Mouse (Mus musculus): ENCODE results near the gene Zcchc7.
A peak's percentile ranks its signal among the peaks of the same experiment; 100 is the strongest.

Zcchc7 gene

DNA sequence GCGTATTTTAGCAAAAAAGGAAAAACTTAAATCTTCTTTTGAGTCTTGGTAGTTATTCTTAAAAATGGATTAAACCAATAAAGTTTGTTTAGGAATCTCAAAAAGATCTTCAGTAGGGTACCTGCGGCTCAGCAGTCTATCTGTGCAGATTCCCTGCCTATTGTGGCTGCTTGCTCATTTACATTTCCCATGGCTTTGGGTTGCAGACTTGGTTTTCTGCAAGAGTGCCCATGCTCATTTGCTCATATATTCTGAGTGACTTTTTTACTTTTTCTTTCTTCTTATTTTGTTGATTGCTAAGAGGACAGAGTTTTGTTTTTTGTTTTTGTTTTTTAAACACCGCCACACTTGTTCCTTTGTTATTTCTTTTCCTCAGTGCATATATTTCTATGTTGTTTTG is 19.2 kb downstream of the Zcchc7 start:
- DNase-seq, result no peak

GRCm38 (mm10) chr4:44776651-44777050 is 21.0 kb downstream of the Zcchc7 start:
- DNase-seq, result peak; percentile 34

GRCm38 (mm10) chr4:44777101-44777500 is 21.4 kb downstream of the Zcchc7 start:
- DNase-seq, result no peak

GRCm38 (mm10) chr4:44777711-44778110 is 22.0 kb downstream of the Zcchc7 start:
- no peak for DNase-seq

DNA sequence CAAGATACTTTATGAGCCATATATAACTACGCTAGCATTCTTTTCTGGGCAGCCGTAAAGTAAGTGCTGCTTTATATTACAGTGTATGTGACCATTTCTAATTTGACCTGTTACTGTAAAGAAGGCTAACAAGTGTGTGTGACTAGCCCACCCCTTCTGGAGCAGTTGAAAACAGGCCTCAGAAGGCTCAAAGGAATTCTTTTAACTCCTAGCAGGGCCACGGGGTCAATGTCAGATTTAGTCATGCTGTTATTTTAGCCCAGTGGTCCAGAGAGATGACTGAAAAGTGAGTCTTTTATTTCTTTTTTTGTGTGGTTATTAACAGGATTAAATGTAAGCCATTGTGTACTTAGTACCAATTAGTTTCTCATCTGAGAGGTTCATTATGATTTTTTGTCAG is 22.6 kb downstream of the Zcchc7 start:
- no peak for DNase-seq

DNA sequence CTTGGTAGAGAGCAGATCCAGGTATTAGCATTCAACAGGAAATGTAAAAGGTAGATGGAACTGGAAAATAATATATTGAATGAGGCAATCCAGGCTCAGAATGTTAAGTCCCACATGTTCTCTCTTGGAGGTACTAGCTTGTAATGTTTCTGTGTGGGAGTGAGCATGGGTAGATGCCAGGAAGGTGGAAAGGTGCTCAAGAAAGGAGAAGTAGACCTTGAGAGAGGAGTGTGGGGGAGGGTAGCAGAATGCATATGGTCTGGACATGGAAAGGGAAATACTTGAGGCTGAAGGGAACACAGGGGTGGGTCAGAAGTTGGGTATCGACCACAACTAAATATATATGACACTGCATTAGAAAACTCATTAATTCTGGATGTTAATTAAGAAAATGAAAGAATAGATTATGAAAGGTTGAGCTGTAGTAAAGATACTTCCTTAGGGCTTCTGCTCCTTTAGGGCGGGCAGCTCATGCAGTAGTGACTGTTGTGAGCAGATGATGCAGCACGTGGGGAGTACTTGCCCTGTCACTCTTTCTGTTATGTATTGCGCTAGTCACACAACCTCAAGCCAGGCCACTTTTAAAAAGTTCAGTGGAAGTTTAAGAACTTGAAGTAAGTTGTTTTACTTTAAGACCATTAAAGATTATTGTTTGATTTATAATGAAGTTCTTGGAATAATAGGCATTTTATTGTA is 24.9 kb downstream of the Zcchc7 start:
- DNase-seq, result no peak

DNA sequence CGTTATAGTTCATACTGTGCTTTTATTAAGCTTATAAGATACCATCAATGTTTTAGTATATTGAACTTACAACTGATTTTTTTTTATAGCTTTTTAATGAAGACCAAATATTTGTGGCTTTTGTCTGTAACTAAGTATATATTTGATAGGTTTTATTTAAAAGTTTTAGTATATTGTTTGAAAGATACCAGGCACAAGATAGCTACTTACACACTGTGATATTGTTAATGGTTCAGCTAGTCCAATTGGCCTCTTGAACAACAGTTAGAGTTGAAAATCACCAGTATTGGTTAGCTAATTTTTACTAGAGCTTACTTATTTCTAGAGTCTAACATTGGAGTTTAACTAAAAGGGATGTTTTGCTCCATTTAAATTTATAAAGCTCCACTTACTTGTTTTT is 25.8 kb downstream of the Zcchc7 start:
- no peak for DNase-seq

GRCm38 (mm10) chr4:44783566-44784292 is 28.1 kb downstream of the Zcchc7 start:
- DNase-seq, result no peak

DNA sequence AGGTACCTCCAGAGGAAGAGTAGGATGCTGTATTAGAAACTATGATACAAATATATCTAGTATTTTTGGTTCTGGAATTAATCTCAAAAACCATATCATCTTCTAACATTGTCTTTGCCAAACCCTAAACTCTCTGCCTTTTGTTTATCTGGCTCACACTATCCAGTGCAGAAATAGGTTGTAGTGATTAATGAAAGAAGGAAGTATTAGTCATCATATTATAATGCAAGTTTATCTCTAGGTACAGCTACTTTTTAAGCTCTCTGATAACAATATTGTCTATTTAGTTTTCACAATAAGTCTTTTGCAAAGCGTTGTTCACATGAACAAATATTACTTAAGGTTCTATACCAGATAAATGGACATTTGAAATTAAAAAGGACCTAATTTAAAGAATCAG is 57.2 kb downstream of the Zcchc7 start:
- no peak for DNase-seq

GRCm38 (mm10) chr4:44813770-44814169 is 58.1 kb downstream of the Zcchc7 start:
- DNase-seq, result no peak

DNA sequence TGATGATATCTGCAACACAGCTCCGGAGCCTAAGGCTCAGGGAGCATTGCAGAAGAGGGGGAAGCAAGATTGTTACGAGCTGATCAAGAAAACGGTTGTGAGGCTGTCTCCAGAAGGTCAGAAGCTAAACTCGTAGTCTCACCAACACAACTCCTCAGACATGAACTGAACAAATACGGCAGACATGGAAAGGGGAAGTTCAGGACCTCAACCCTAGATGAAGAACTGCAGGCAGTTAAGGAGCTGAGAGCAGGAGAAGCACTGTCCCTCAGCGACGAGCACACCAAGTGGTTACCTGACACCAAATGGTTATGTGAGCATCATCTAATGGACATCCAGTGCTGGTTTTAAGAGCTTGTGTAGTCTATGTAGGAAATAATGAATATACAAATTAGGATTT is 60.9 kb downstream of the Zcchc7 start:
- no peak for DNase-seq

DNA sequence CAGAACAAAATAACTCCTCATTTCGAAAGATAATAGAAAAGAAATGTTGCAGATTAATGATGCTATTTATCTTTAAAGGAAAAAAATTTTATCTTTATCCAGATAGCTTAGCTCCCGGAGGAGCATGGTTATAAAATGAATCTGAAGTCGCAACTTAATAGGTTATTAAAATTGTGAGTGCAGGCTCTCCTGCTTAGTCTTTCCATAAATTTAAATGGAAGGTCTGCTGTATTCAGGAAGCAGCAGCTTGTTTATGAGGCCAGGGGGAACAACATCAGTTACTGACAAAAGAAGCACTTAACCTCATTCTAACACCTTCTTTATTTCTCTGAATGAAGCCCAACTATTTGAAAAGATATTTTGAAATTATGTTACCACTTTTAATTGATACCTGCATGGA is 74.9 kb downstream of the Zcchc7 start:
- DNase-seq, result no peak

- DNase-seq, result no peak
These were observed 96.2 kb downstream of the Zcchc7 start for GRCm38 (mm10) chr4:44851835-44852251.

DNA sequence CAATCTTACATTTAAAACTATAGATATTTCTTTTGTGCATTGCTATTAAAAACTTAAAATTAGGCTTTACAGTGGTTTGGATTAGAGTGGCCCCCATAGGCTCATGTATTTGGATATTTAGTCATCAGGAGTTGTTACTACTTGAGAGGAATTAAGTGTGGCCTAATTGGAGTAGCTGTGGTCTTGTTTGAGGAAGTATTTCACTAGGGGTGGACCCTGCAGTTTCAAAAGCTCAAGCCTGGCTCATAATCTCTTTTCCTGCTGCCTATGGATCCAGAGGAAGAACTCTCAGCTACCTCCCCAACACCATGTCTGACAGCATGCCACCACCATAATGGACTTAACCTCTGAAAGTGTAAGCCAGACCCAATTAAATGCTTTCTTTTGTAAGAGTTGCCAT is 115.9 kb downstream of the Zcchc7 start:
- no peak for DNase-seq

- no peak for DNase-seq
These were observed 116.4 kb downstream of the Zcchc7 start for GRCm38 (mm10) chr4:44872048-44872447.

- DNase-seq, result no peak
These were observed 124.5 kb downstream of the Zcchc7 start for GRCm38 (mm10) chr4:44880065-44880623.

DNA sequence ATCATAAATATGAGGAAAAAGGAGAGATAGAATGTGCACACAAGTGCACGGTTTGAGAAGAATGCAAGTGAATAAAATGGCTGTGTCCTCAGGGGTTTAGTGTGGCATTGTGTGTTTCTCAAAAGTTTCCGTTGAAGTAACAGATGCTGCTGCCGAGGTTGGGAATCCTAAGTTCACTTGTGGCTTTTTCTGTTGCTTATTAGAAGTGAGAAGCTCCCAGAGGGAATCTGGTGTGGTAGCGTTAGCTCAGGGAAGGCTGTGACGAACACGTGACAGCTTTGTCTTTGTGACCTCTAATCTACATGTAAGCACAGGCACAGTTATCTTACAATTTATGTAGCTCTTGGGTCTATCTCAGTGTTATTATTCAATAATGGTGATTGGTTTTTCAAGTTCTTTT is 130.5 kb downstream of the Zcchc7 start:
- DNase-seq, result no peak

- no peak for DNase-seq
These were observed 135.7 kb downstream of the Zcchc7 start for GRCm38 (mm10) chr4:44891344-44891743.

DNA sequence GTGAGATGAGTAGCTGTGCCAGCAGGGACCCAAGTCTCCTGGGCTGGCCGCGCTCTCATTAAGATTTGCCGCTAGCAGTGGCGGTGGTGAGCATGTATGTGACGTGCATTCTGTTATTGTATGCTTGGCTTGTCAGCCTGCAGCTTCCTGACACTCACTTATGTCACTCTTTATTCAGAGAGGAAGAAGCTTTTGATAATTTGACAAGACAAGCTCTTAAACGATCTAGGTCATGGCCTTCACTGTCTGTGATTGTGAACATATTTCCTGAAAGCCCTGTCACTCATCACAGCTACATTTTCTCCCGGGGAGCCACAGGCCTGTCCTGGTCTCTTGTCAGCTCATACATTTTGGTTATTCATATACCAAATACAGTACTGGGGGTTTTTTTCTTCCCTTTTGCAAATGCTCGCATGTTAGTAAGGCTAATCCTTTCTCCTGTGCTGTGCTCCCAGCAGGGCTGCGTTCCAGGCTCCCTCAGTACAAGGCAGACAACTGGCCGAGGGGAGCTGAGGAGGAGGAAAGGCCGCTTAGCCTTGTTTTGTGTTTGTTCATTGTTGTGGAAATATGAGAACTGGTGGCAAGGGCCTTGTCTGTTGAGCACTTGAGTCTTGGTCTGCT is 150.1 kb downstream of the Zcchc7 start:
- peak; percentile 24 for DNase-seq

- DNase-seq, result no peak
These were observed 150.7 kb downstream of the Zcchc7 start for GRCm38 (mm10) chr4:44906399-44906798.

DNA sequence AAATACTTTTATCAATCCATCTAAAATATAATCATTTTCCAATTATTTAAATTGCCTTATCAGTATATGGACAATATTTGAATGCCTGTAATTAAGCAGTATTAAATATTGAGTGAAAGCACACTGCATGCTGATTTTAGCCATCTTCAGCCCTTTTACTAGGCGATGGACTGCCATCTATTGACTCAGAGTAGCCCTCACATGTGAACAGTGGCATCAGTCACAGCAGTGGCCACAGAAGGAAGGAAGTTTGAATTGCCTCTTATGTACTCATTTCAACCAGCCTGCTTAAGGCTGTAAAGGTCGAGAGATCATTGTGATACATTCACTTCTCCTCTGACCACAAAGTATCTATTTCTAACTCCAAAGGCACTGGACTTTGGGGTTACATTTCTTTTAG is 154.4 kb downstream of the Zcchc7 start:
- no peak for DNase-seq

GRCm38 (mm10) chr4:44910857-44911256 is 155.2 kb downstream of the Zcchc7 start:
- DNase-seq, result no peak

DNA sequence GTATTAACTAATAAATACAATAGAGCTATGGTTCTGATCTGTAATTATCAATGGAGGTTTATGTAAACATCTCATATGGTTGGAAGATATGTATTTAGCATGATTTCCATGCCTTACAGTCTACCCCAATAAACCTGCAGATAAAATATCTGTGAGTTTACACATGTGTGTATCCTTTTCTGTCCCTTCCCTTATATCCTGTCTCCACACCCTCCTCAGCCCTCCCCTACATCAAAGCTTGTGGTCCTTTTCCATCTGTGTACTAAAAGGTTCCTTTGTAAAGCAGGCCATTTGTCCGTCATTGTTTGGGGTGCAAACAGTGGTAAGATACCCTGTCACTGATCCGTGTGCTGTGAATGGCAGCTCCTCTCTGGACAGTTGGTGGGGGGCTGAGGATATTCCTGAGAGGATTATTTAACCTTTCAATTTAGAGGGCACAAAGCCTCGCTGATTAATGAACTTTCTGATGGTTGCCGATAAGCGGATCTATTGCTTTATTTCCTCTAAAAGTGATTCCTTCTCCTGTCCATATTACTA is 161.7 kb downstream of the Zcchc7 start:
- DNase-seq, result no peak

- no peak for DNase-seq
These were observed 162.2 kb downstream of the Zcchc7 start for GRCm38 (mm10) chr4:44917907-44918306.

All from cerebellum, adult 9-11 months (tissue).